Mouse (Mus musculus) 3134 (cell line): ENCODE measurements around the gene Gm9918.

Experiments used
- DNase-seq: peaks from one replicate; pipeline ENCODE4 v3.0.0-alpha.2; 2011; ENCODE audit warnings: low spot score; ENCODE audit not compliant: insufficient read length; ENCODE audit errors: extremely low read depth

Gm9918 gene

DNA sequence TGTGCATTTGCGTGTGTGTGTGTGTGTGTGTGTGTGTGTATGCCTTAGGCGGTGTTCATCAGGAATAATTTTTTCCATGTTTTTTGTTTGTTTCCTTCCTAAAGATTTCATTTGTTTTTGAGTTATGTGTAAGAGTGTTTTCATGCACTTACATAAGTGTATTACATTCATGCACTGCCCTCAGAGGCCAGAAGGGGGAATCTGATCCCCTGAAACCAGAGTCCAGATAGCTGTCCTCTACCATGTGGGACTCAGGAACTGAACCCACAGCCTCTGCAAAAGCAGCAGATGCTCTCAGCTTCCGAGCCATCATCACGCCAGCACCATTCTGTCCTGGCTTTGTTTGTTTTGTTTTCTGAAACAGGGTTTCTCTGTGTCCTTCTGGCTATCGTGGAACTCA is 4.8 kb upstream of the Gm9918 start:
- DNase-seq: no peak

DNA sequence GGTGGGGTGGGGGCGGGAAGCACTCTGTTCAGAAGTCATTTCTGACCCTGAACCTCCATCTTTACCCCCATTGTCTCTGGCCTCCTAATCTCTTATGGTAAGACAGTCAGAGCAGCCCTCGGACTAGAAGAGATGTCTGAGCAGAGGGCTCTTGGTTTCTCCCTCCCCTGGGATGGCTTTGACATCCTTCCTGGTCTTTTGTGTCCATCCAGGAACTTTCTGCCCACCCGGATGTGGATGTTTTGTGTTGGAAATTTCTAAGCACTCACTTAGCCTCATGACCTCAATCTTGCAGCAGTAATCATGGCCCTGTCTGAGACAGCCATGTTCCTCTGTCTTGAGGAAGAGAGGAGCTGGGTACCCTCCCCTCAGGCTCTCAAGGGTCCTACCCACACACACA is 1.1 kb downstream of the Gm9918 start:
- DNase-seq: no peak

DNA sequence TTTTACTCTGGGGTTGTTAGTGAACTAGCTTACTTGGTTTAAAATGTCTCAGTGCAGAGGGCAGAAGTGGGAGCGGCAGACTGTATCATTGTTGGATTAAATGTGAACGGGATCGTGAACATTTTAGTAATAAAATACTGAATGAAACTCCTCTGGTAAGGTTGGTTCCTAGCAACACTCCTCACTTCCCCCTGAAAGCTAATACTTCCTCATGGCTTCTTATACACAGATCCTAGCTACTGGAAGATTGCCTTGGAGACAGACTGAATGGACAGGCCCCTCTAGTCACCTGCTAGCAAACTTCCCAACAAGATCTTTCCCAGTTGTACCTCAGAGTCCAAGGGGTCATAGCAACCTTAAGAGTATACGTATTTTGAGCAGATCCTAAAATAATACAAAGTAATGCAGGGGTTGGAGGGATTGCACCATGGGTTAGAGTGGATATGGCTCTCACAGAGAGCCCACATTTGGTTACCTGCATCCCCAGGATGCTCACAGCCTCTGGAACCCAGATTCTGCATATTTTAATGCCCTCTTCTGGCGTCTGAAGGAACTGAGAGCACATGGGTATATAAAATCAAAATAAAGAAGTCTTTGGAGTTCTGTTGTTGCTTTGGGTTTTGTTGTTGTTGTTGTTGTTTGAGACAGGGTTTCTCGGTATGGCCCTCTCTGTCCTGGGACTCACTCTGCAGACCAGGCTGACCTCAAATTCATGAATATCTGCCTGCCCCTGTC is 3.8 kb downstream of the Gm9918 start:
- no peak for DNase-seq

DNA sequence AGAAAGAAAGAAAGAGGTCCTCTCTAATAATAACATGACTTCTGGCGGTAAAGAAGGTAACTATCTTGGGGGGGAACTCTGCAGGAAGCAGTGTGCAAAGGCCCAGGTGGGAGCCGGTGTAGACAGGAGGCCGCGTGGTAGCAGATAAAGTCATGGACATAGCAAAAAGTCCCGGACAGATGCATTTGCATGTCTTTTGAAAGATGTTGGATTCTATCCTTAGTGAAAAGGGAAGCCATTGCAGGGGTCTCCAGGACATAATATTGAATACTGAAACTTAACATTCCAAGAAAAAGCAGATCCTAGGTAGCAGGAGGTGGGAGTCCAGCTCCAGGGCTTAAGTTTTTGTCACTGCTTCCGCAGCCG is 8.3 kb downstream of the Gm9918 start:
- DNase-seq: no peak

DNA sequence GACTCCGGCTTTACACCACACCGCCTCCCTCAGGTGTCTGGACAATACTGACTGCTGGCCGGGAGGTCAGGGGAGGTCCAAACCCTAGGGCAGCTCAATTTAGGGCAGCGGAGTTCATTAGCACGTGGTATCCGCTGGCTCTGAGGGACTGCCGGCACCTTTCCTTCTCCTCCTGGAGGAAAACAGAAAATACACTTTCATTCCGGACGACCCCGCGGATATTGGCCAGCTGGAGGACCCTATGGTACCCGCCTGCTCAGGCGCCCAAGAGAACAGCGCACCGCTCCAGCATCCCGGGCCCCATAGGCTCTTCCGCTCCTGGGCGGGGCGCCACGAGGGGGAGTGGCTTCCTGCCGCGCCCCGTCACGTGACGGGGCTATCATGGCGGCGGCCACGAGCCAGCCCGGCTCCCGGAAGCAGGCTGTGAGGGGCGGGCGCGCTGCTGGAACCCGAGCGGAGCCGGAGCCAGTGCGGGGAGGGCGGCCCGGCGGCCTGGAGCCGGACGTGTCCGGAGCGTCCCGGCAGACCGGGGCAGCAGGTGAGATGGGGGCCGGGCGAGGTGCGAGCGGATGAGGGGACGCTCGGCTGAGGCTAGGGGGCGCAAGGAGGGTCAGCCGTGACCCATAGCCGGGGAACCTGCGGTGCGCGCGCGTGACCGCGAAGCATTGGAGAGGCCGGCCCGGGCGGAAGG is 8.9 kb downstream of the Gm9918 start, which contains the start of gene Mfsd5:
Mfsd5 (plus strand) TSS at position 363 of the 691 bp plus-strand sequence.
- DNase-seq: peak; percentile 94

DNA sequence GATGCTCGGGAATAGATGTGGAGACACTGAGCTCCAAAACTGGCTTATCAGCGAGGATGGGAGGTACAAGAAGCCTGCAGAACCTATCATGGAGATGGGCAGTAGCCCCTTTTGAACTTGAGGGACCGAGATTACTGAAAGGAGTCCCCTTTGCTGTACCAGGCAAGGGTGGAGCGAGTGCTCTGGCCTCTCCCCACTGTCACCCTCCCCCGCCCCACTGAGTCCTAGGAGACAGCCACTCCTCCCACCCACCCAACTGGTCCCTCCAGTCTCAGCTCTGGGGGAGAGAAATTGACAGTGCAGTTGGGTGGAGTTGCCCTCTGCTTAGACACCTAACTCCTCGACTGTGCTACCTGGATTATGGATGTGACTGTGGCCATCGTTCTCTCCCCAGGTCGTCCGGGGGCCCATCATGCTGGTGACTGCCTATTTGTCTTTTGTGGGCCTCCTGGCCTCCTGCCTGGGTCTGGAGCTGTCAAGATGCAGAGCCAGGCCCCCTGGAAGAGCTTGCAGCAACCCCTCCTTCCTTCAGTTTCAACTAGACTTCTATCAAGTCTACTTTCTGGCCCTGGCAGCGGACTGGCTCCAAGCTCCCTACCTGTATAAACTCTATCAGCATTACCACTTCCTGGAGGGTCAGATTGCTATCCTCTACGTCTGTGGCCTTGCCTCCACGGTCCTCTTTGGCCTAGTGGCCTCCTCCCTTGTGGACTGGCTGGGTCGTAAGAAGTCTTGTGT is 9.6 kb downstream of the Gm9918 start:
- DNase-seq: no peak

DNA sequence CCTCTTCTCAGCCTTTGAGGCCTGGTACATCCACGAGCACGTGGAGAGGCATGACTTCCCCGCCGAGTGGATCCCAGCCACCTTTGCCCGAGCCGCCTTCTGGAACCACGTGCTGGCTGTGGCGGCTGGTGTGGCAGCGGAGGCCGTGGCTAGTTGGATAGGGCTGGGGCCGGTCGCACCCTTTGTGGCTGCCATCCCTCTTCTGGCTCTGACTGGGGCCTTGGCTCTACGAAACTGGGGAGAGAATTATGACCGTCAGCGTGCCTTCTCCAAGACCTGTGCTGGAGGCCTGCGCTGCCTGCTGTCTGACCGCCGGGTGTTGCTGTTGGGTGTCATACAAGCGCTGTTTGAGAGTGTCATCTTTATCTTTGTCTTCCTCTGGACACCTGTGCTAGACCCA is 10.3 kb downstream of the Gm9918 start:
- DNase-seq: no peak

DNA sequence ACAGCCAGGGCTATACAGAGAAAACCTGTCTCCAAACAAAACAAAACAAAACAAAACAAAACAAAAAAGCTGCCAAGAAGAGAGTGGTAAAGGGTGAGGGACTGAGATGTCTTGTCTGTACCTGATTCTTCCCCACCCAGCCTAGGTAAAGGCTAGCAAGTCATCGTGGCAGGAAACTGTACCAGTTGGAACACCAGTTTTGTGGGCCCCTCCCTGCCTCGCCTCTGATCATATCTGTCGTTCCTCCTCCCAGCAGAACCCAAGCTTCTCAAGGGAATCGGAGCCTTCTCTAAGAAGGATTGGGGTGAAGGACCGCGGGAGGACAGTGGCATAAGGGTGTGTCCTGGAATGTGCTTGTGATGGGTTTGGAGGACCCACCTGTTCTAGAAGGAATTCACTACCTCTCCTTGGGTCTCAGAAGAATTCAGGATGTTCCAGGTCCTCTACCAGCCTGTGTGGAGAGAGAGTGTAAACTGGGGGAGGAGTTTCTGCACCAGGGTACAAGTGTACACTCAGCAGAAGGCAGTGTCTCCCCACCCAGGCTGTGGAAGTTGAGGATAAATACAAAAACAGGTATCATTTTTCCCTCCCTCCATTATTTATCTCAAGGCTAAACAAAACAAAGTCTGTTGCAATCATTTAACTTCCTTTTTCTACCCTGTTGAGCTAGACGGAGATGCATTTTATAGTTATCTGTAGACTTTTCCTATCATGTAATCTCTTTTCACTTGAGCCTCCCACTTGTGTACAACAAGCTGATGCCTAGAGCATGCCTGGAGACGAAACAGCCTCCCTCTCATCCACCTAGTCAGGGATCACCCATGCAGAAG is 12.3 kb downstream of the Gm9918 start:
- no peak for DNase-seq

DNA sequence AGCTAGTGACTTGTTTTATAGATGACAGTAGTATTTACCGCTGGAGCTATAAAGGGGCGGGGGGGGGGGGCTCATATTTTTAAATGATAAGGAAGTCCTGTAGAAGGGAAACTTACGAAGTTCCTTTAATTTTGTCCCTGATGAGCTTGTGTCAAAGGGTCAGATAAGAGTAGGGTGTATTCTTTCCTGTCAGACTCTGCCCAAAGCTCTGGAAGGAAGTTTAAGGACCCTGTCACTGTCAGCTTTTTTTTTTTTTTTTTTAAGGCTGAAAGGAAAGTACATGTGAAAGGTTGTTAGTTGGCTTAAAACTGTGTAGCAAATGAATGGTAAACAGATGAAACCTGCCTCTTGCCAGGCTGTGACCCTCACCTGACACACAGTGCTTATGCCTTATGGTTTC is 13.3 kb downstream of the Gm9918 start:
- no peak for DNase-seq

DNA sequence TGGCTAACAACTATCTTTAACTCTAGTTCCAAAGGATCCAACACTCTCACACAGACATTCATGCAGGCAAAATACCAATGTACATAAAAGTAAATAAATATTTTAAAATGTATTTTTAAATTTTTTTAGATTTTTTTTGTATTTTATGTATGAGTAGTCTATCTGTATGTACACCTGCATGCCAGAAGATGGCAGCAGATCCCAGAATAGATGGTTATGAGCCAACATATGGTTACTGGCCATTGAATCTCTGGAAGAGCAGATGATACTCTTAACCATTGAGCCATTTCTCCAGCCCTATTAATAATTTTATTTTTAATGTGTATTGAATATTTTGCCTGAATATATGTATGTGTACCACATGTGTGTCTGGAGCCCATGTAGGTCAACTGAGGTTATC is 17.0 kb downstream of the Gm9918 start:
- DNase-seq: no peak

DNA sequence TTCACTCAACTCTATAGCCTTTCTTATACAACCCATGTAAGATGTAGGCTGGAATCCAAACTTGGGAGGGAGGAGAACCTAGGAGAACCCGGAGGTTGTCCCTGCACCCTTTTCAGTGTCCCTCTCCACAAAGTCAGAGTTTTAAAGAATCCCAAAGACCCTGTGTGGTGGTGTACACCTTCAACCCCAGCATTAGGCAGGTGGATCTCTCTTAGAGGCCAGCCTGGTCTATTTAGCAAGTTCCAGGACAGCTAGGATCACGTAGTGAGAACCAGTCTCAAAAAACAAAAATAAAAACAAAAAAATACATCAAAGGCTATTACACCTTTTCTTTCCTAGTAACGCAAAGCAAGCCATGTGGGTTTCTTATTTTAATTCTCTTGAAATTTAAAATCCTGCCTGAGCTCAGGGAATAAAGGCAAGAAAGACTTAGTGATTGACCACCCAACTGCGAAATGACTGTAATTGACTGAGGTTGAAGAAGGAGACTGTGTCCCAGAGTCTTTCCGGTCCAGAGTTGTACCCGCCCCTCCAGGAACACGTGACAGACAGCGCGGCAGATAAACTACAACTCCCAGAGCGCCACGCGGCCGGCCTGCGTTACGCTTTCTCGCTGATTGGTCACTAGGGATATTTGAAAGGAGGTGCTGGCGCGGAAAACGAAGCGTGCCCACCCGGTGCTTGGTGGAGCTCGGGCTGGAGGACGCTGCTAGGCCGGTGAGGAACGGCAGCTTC is 25.4 kb downstream of the Gm9918 start, which contains the start of gene Espl1:
Espl1 (plus strand) TSS at position 634 of the 735 bp plus-strand sequence.
- peak; percentile 90 for DNase-seq

DNA sequence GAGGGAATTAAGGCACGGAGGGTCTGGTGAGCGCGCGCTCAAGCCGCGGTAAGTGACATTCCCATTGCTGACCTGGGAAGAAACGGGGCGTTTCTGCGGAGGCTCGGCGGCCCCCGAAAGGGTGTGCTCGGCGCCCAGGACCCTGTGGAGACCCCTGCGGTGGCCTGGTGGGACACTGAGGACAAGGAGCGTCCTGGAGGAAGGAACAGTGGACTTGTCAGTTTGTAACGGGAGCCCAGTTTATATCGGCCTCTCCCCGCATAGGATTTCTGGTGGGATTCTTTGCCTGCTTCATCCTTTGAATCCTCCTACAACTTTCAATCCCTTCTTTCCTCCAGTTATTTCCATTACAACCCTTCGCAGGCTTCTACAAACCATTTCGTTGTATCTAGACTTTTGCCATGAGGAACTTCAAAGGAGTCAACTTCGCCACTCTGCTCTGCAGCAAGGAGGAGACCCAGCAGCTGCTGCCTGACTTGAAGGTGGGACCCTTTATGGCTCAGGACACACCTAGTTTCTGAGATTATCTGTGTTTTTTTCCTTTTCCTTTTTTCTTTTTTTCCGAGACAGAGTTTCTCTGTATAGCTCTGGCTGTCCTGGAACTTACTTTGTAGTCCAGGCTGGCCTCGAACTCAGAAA is 26.1 kb downstream of the Gm9918 start:
- no peak for DNase-seq

DNA sequence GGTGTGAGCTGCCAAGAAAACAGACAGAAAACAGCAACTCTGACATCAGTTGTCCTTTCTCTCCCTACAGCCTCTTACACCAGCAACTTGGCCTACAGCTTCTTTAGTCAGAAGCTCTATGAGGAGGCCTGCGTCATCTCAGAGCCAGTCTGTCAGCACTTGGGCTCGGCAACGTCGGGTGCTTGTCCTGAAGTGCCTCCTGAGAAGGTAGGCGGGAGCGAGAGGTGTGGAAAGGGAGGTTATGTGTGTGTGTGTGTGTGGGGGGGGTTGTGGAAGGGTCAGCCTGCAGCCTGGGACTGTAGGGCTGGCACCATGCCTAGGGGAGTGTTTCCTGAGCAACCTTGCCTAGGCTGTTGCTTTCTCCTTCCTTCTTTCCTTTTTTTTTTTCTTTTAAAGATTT is 32.2 kb downstream of the Gm9918 start:
- no peak for DNase-seq

DNA sequence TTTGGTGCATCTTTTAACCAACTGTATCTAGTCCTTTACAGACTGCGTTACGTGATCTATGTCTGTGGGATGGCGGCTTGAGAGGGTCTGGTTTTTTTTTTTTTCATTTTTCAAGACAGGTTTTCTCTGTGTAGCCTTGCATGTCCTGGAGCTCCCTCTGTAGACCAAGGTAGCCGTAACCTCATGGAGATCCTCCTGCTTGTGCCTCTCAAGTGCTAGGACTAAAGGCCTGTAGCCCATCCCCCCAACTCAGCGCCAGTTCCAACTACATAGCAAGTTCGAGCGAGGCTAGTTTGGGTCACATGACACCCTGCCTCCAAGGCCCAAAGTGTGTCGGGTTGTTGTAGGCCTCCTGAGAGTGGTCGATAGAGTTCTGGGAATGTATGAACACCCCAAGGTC is 38.4 kb downstream of the Gm9918 start:
- DNase-seq: no peak

DNA sequence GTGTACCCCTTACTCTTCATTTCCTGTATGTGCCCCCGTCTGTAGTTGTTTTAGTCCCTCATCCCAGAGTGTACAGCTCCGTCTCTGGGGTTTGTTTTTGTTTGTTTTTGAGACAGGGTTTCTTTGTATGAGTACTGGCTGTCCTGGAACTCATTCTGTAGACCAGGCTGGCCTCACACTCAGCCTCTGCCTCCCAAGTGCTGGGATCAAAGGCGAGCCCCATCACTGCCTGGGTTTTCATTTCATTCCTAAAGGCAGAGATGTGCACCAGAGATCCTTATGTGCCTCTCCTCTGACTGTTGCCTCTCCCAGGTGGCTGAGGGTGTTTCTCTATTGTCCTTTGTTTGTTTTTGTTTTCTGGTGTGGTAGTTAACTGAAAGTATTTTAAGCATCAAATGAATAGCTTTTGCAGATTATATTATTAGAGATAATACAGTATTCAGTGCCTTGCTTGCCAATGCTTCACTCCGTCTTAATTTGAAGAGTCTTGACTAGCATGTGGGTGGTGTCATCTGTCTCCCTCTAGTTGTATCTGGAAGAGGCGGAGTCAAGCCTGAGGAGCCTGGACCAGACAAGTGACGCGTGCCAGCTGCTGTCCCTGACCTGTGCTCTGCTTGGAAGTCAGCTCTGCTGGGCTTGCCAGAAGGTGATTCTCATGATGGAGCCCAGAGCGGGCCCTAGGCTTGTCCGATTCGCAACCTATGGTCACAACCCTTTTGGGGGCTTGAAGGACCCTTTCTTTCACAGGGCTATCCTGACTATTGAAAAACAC is 39.9 kb downstream of the Gm9918 start:
- DNase-seq: no peak

DNA sequence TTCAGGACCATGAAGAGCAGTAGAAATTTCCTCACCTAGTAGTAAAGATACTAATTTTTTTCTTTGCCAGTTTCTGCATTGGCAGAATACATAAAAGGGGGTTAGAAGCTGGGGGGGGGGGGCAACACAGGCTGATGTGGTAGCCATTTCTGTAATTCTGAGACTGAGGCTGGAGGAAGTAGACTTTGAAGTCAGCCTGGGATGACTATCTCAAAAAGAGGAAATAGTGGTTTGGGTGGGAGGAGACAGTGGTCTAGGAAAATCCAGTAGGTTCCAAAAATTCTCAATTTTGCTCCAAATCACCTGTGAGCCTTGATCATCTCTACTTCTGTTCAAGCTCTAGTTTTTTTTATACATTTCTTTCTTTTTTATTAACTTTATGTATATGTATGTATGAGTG is 41.1 kb downstream of the Gm9918 start:
- DNase-seq: no peak

DNA sequence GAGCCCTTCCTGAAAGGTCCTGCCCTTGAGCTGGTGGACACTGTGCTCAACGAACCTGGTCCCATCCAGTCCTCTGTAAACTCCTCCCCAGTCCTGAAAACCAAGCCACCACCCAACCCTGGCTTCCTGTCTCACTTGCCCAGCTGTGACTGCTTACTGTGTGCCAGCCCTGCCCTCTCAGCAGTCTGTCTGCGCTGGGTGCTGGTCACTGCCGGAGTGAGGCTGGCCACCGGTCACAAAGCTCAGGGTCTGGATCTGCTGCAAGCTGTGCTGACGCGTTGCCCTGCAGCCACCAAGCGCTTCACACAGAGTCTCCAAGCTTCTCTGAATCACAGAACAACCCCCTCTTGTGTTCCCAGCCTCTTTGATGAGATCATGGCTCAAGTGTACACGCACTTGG is 44.9 kb downstream of the Gm9918 start:
- no peak for DNase-seq

DNA sequence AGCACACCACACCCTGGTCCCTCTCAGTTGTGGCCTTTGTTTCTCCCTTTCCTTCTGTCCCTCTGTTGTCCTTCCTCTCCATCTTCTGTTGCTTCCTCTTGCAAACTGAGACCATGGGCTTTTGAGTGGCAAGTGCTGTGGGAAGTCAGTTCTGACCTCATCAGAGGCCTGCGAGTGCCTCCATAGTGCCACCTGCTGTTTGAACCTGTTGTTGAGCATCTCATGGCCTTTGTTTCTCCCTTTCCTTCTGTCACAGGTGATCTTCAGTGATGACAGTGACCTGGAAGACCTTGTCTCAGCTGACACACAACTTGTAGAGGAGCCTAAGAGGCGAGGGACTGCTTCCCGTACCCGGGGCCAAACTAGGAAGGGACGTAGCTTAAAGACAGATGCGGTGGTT is 45.9 kb downstream of the Gm9918 start:
- peak; percentile 20 for DNase-seq
